Mouse (Mus musculus) right cerebral cortex, adult 18-20 months (tissue): ENCODE results near the gene Tpk1.
"Not testable (repeated sequence)": the region's sequence is repeated elsewhere in the genome, so short reads cannot be mapped to it uniquely, and the experiment has no call there.

Source experiments
- DNase-seq: peaks from one replicate; pipeline ENCODE4 v3.0.0; 2022; ENCODE audit warnings: mixed read lengths

Tpk1 gene

DNA sequence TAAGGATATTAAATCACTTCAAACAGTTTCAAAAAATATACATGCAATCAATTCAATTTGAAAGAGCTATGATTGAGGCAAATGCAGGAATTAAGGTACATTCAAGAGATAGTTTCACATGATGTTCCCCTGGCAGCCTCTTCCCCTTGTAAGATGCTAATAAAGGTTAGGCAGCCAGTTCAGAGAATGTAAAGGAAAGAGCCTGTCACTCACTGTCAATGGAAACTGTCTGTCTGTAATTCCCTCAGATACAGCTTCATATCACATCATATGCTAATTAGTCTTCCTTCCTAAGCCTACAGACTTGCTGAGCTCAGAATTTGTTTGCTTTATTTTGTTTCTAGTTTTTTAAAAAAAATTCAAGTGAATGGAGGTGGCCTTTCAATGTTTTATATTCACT, 147.7 kb downstream of the Tpk1 start:
- DNase-seq = no peak

DNA sequence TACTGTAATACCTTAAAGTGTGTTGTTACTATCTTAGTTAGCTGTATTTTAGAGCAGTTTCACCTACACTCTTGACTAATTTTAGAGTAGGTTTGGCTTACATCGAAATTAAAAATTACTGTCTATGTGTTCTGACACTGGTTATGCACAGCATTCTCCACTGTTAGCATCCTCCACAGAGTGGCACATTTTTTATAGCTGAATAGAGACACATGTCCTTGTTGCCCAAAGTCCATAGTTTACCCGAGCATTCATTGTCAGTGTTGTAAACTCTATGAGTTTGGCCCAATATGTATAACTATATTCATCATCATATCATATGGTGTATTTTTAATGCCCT, 148.8 kb downstream of the Tpk1 start:
- DNase-seq = no peak

DNA sequence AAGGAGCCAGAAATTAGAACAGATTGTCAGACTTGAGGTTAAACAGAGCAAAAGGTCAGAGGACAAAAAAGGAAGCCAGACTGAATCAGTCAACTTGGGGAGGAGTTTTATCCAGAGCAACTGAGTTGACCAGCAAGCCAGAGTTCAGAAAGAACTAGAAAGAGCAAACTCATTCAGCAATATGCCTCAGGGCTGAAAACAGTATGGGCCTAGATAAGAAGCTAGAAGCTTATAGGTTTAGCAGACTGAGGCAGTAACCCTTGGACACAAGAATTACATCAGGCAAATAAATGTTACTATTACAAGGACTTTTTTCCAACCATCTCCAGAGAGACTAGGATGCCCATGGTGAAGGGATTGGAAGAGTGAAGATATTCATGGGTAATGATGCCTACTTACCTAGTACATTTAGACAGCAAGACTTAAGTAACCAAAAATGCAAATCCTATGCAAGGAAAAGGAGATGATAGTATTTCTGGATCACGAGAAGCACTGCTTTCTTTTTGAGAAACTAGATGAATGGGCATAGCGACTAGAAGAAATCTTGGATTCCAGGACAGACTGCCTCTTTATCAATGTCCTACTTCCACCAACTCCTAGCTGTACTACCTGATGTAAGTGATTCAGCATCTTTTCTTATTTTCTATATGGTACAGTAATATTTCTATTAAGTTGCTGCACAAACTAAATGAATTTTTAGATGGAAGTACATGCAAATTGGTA, 149.3 kb downstream of the Tpk1 start:
- no peak for DNase-seq

DNA sequence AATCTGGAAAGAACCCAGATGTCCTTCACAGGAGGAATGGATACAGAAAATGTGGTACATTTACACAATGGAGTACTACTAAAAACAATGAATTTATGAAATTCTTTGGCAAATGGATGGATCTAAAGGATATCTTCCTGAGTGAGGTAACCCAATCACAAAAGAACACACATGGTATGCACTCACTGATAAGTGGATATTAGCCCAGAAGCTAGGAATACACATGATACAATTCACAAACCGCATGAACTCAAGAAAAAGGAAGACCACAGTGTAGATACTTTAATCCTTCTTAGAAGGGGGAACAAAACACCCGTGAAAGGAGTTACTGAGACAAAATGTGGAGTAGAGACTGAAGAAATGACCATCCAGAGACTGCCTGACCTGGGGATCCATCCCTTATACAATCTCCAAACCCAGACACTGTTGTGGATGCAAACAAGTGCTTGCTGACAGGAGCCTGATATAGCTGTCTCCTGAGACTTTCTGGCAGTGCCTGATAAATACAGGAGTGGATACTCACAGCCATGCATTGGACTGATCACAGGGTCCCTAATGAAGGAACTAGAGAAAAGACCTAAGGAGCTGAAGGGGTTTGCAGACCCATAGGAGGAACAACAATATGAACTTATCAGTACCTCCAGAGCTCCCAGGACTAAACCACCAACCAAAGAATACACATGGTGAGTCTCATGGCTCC, 159.2 kb downstream of the Tpk1 start:
- DNase-seq = not testable (repeated sequence)

DNA sequence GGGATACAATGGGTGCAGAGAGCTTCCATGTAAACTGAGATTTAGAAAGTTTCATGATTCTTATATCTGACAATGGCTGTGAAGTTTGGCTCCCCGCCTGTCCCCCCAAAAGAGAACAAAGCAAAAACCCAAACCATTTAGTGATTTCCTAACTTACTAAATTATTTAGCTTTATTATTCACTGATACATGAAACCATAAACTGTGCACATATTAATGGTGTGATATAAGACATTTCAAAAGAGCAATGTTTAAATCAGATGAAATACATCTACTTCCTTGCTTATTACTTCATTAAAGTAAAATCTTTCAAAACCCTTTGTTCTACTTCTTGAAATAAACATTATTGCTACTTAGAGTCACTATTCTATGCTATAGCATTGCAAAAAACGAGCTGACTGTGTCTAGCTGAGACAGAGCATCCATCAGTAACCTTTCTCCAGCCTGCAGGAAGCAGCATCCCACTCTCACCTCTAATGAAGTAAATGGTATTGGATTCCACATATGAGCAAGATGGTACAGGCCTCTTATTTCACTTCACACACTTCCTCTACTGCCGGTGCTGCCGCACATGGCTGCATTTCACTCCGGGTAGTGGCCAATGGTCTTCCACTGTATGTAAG, 161.4 kb downstream of the Tpk1 start:
- DNase-seq = no peak

DNA sequence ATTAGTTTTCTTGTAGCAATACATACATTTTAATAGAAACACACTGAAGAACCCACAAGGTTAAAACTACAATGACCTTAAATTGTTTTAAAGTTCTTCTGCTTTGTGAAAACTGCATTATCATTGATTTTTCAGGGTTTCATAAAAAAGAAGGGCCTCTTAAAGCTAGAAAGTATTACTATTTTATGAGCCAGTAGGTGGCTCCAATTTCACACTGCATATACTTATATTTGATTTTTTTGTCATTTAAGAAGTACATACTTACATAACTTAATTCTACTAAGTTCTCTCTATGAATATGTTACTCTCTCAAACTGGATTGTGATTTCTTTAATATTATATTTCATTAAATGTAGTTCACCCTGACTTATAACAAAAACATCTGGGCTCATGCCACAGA, 173.7 kb downstream of the Tpk1 start:
- no peak for DNase-seq

GRCm38 (mm10) chr6:43486691-43487090, 179.4 kb downstream of the Tpk1 start:
- DNase-seq = no peak

GRCm38 (mm10) chr6:43480687-43481086, 185.4 kb downstream of the Tpk1 start:
- DNase-seq = no peak

GRCm38 (mm10) chr6:43478810-43479209, 187.3 kb downstream of the Tpk1 start:
- no peak for DNase-seq

- DNase-seq = no peak
These were observed 189.7 kb downstream of the Tpk1 start for GRCm38 (mm10) chr6:43476406-43476805.

GRCm38 (mm10) chr6:43475921-43476320, 190.2 kb downstream of the Tpk1 start:
- no peak for DNase-seq

GRCm38 (mm10) chr6:43471556-43471955, 194.5 kb downstream of the Tpk1 start:
- no peak for DNase-seq

GRCm38 (mm10) chr6:43468821-43469594, 197.1 kb downstream of the Tpk1 start:
- no peak for DNase-seq

DNA sequence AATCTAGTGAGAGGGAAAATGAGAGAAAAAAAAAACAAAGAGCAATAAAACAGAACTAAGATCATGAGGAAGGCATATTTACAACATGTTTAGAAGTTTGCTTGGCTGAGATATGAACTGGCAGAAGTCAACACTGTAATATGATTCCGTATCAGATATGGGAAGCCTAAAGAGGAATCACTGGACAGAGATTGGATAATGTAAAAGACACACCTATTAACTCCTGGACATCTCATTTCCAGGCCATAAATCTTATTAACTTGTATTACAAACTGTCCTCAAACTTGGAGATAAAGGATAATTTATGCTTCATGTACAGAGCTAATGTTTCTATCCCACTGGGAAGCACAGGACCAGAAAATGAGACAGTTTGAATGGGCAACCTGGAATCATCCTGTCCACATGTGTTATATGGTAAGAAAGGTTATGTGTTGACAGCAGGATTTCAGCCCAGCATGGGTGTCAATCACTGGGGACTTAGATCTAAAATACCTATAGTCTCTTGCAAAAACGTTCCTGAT, 203.2 kb downstream of the Tpk1 start:
- no peak for DNase-seq

DNA sequence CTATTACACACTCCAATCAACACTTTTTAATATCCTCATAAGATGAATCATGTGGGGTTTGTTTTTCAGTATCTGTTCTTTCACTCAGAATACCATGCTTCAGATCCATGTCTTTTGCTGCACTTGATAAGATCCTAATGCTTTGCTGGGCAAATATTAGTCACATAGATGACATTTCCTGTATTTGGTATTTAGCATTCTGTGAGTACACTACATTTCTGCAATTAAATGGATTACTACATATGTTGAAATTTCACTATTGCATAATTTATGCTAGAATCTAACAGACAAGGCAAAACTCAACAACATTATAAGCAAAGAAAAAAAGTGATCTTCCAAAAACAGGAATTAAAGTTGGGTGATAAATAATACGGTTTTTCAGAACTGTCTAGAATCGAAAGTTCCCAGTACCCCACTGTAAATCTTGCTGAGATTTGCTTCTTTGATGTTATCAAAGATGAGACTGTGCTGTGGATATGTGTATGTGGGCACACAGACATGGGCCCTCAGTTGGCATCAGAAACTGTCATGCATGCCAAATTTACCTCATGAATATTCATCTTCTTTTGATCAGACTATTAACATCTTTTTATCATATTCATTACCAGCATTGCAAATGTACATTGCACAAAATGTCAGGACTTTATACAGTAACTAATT, 203.8 kb downstream of the Tpk1 start:
- DNase-seq = no peak

GRCm38 (mm10) chr6:43459082-43459481, 207.0 kb downstream of the Tpk1 start:
- no peak for DNase-seq

GRCm38 (mm10) chr6:43457989-43458388, 208.1 kb downstream of the Tpk1 start:
- DNase-seq = no peak

DNA sequence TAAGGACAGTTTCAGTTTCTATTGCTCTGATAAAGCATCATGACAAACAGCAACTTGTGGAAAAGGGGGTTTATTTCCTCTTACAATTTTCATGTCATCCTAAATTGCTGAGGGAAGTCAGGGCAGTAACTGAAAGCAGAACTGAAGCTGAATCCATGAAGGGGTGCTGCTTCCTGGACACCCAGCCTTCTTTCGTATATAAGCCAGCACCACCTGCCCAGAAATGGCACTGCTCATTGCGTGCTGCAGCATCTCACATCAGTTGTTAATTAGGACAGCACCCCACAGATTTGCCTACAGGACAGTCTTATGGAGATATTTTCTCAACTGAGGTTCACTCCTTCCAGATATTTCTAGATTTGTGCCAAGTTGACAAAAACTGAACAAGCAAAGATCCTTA, 216.6 kb downstream of the Tpk1 start:
- DNase-seq = no peak

- DNase-seq = no peak
These were observed 220.2 kb downstream of the Tpk1 start for GRCm38 (mm10) chr6:43445856-43446255.

DNA sequence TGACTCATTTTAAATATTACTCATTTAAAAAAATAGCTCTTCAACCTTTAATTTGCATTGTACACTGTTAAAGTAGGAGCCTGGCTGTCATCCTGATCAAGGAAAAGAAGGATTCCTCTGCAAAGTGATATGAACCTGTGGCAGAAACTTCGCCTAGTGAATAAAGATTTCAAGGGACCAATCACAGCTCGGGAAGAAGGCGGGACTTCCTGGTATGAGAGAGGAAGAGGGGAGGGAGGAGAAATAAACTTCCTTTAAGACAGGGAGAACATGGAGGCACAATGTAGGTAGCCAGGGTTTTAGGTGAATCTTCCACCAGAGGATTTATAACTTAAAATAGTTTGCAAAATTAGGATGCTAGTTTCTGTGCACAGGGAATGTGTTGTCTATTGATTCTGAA, 223.9 kb downstream of the Tpk1 start:
- no peak for DNase-seq

DNA sequence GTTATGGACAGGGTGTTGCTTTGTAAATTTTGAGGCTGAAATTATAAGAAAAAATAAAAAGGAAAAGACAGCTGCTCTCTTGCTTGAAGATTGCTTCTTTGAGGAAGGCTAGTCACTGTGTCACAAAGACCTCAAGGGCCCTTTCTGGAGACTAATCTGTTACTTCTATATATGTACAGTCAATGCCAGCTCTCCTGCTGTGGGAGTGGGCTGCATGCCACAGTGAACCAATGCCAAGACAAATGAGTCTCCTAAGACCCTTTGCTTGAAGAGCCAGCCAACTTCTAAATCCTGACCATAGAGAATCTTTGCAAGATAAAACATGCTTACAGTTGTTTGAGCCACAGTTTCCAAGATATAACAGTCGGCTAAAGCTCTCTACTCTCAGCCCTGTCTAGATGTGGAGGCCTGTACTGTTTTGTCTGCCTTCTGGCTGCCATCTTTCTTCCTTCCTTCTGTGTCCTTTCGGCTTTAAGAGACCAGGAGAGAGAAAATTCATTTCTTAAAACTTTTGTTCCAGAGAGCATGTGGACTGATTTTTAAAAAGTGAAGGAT, 230.0 kb downstream of the Tpk1 start:
- DNase-seq = no peak

DNA sequence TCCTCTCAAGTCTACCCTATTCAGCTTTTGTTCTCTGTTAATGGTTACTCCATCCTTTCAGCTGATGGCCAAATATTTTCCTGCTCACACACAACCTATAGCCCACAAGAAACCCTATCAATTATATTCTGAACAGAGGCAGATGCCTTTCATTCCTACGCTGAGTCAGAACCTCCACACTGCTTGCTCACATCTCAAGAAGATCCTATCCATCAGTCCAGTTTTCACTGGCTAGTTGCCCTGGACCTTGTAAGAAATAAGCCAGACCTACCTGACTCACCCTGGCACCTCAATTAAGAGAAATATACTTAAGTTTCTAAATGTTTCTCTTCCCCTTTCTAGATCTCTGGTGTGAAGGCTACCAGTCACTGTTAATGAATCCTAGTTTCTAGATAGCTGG, 231.7 kb downstream of the Tpk1 start:
- no peak for DNase-seq
